Mouse (Mus musculus): Measurements from ENCODE around the gene Atxn2.

DNA sequence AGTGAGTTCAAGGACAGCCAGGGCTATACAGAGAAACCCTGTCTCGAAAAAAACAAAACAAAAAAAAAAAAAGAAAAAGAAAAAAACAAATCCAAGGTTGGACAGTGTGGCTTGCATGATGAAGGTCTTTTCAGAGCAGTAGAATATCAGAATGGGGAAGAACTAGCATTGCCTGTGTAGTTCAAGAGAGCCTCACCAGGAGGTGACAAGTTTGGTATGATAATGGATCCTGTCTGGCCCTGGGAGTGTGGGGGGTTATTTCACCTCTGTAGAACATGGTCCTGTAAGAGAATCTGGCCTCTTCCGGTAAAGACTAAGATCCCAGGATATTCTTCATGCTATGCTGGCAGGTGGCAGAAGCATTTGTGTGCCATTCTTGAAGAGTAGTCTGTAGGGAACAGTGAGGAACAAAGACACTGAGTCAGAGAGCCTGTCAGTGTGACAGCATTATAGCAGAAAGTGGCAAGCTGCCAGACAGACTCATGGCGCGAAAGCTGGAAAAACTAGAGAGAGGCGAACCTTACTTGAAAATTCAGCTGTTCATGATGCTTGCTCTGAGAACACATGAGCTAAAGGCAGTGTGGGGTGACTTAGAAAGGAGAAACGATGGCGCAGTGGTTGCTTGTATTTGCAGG is 67.5 kb downstream of the Atxn2 start:
- TF ChIP-seq CTCF (IDR thresholded peaks at IDR 0.05; ENCODE audit: low read depth): no peak
- TF ChIP-seq EP300 (IDR thresholded peaks at IDR 0.05; ENCODE audit: low read depth): no peak

Data from liver, postnatal 0 days (tissue).